Mouse (Mus musculus) kidney, adult 2 months (tissue): ENCODE results near the gene Tpra1. TPM values are rescaled to one million over a fixed set of nuclear protein-coding genes. Genes with fewer than 3 reads are reported as not detected.

Experiments used
- DNase-seq: peaks from one replicate; pipeline ENCODE4 v3.0.0; 2021
- H3K27ac ChIP-seq: fragments of 200-500 bp; 2 replicates; pipeline ENCODE4 v1.5.1; 2012; ENCODE audit warnings: low read depth, low read length, control low read depth, inconsistent platforms; ENCODE audit not compliant: insufficient read depth
- H3K27me3 ChIP-seq: fragments of 200-500 bp; replicated peaks from 2 replicates; pipeline ENCODE4 v1.6.1; 2012; ENCODE audit warnings: mild to moderate bottlenecking, moderate library complexity, low read length, inconsistent platforms; ENCODE audit not compliant: control insufficient read depth, insufficient read depth
- H3K36me3 ChIP-seq: fragments of 200-500 bp; 2 replicates; pipeline ENCODE4 v1.6.1; 2012; ENCODE audit warnings: mild to moderate bottlenecking, moderate library complexity, low read length, inconsistent platforms; ENCODE audit not compliant: control insufficient read depth, insufficient read depth
- H3K4me1 ChIP-seq: fragments of 200-500 bp; 2 replicates; pipeline ENCODE4 v1.6.1; 2011; ENCODE audit warnings: low read length; ENCODE audit not compliant: control insufficient read depth, insufficient read depth
- H3K4me3 ChIP-seq: fragments of 200-500 bp; 2 replicates; pipeline ENCODE4 v1.5.1; 2011; ENCODE audit warnings: mild to moderate bottlenecking, low read depth, low read length, control low read depth; ENCODE audit not compliant: insufficient read depth
- CTCF ChIP-seq: fragments of 200-500 bp; conservative IDR thresholded peaks from 2 replicates; pipeline ENCODE4 v1.5.1; 2011; ENCODE audit warnings: low read depth, mild to moderate bottlenecking, control low read depth, low read length, moderate library complexity, mixed read lengths; ENCODE audit not compliant: insufficient read depth, insufficient read length
- POLR2A ChIP-seq: fragments of 200-500 bp; IDR thresholded peaks from one replicate; pipeline ENCODE4 v1.6.1; 2011; ENCODE audit warnings: low read depth, low read length, control low read depth
- WGBS: fragments of 180-500 bp; shearing (Covaris S2); methylation state at CpG from one replicate; pipeline ENCODE4 v1.1.7; 2018; 5-methylcytosine and 5-hydroxymethylcytosine counted together
- polyA plus RNA-seq: library from polyadenylated mRNA; depleted of rRNA; stranded (reverse); fragments of >200 nt; gene quantifications from 2 replicates; pipeline ENCODE4 v1.2.3, GENCODE M21; 2012

Gene Tpra1
- polyA plus RNA-seq, 1 experiment = 132 TPM

GRCm38 (mm10) chr6:88913440-88913839 lies 11.4 kb downstream of the Tpra1 start:
- Histone ChIP-seq H3K27me3 (no peaks in the 10 kb centered on the region), H3K36me3 (no peaks in the 10 kb centered on the region), H3K4me1 (no peaks in the 10 kb centered on the region), H3K27ac (no peak overlapping the region), H3K4me3 (no peak overlapping the region)
- TF ChIP-seq POLR2A = no peak
- TF ChIP-seq CTCF = no peak
- DNase-seq = no peak

- TF ChIP-seq POLR2A (no peak), CTCF (no peak)
- no peaks in the 10 kb centered on the region for H3K27me3 ChIP-seq
- no peak for DNase-seq
- H3K36me3 ChIP-seq = no peaks in the 10 kb centered on the region
- H3K4me3 ChIP-seq = no peak overlapping the region
- 53% methylated on average over 5 of the region's 5 CpGs for WGBS
- no peak overlapping the region for H3K27ac ChIP-seq
- no peaks in the 10 kb centered on the region for H3K4me1 ChIP-seq
These were observed 12.7 kb downstream of the Tpra1 start for GRCm38 (mm10) chr6:88914799-88915198.

- no peak overlapping the region for H3K4me3 ChIP-seq
- no peaks in the 10 kb centered on the region for H3K27me3 ChIP-seq
- TF ChIP-seq CTCF = no peak
- no peak for TF ChIP-seq POLR2A
- H3K4me1 ChIP-seq = no peaks in the 10 kb centered on the region
- H3K36me3 ChIP-seq = no peaks in the 10 kb centered on the region
- DNase-seq = no peak
- 84% methylated on average over 4 of the region's 4 CpGs for WGBS
- no peak overlapping the region for H3K27ac ChIP-seq
These were observed 13.5 kb downstream of the Tpra1 start for GRCm38 (mm10) chr6:88915510-88915909.

- TF ChIP-seq POLR2A (no peak), CTCF (peak; percentile 77)
- H3K4me3 ChIP-seq = no peak overlapping the region
- H3K27ac ChIP-seq = no peak overlapping the region
- H3K36me3 ChIP-seq = no peaks in the 10 kb centered on the region
- peak; percentile 64 for DNase-seq
- WGBS = 64% methylated on average over 1 of the region's 1 CpGs
- no peaks in the 10 kb centered on the region for H3K4me1 ChIP-seq
- H3K27me3 ChIP-seq = no peaks in the 10 kb centered on the region
These were observed 14.1 kb downstream of the Tpra1 start for GRCm38 (mm10) chr6:88916153-88916552.

GRCm38 (mm10) chr6:88918802-88919201 lies 16.8 kb downstream of the Tpra1 start:
- 92% methylated on average over 8 of the region's 8 CpGs for WGBS
- Histone ChIP-seq H3K27me3 (no peaks in the 10 kb centered on the region), H3K4me1 (peaks cover under 1% of the 10 kb centered on the region; the same call in 1 of the 2 replicates), H3K27ac (no peak overlapping the region), H3K4me3 (no peak overlapping the region), H3K36me3 (no peaks in the 10 kb centered on the region)
- DNase-seq = no peak
- TF ChIP-seq POLR2A = no peak
- no peak for TF ChIP-seq CTCF

- no peaks in the 10 kb centered on the region for H3K27me3 ChIP-seq
- WGBS = 2% methylated on average over 5 of the region's 5 CpGs
- no peaks in the 10 kb centered on the region for H3K36me3 ChIP-seq
- DNase-seq = peak; percentile 93
- peaks cover 25% of the 10 kb centered on the region for H3K4me1 ChIP-seq
- H3K27ac ChIP-seq = peak overlapping the region; percentile 77
- TF ChIP-seq POLR2A = no peak
- TF ChIP-seq CTCF = no peak
- H3K4me3 ChIP-seq = no peak overlapping the region
These were observed 22.6 kb downstream of the Tpra1 start for GRCm38 (mm10) chr6:88924502-88925275.

GRCm38 (mm10) chr6:88925640-88926205 lies 23.7 kb downstream of the Tpra1 start:
- DNase-seq = no peak
- H3K4me3 ChIP-seq = no peak overlapping the region
- H3K27ac ChIP-seq = no peak overlapping the region
- H3K4me1 ChIP-seq = peaks cover 25% of the 10 kb centered on the region
- 61% methylated on average over 4 of the region's 4 CpGs for WGBS
- TF ChIP-seq CTCF = no peak
- TF ChIP-seq POLR2A = no peak
- no peaks in the 10 kb centered on the region for H3K36me3 ChIP-seq
- no peaks in the 10 kb centered on the region for H3K27me3 ChIP-seq
